Mouse (Mus musculus): ENCODE results near the gene E2f6. TPM values are rescaled to one million over a fixed set of nuclear protein-coding genes. Genes with fewer than 3 reads are reported as not detected.

E2f6 gene
- polyA plus RNA-seq, 1 experiment from 2014 or later: 39.8 TPM

DNA sequence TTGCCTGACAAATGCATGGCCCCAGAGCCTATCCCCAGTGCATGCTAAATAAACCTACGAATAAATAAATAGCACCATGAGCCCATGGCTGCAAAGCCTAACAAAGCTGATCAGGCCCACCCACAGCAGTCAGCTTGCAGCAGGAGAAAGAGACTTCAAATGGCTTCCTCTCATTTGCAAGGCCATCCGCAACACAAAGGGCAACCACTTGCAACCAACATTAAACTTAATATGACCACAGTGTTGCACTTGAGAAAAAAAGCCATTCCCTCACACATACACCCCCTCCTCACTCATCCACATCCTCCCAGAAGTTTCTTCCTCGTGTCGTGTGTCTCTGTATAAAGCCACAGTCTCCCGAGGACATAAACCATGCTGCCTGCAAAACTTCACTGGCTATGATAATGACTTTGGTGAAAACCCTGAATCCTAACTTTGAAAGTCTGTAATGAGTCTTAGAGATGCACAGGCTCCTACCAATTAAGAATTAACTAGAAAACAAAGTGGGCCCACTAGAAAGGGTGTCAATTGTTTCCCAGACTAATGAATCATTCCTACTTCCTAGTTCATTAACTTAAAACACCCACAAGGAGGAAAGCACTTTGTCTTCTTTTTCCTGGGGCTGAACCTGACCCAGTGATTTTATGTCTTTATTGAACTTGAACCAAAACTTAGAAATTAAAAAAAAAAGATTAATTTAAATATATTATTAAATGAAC, 7.4 kb upstream of the E2f6 start:
- no peak for ATAC-seq
- Histone ChIP-seq H3K27me3 (replicated peaks) (peaks cover 66% of the 10 kb centered on the region), H3K36me3 (no peaks in the 10 kb centered on the region), H3K4me3 (no peak overlapping the region), H3K27ac (no peak overlapping the region), H3K9ac (no peak overlapping the region), H3K4me1 (0 out of 2 replicates have a peak, but pooled peaks cover 5% of the 10 kb centered on the region), H3K4me2 (no peak overlapping the region), H3K9me3 (replicated peaks) (no peaks in the 10 kb centered on the region)
- 38% methylated on average over 5 of the region's 5 CpGs for WGBS (ENCODE audit: insufficient replicate concordance)

- H3K9ac ChIP-seq: no peak overlapping the region
- no peaks in the 10 kb centered on the region for H3K36me3 ChIP-seq
- no peak overlapping the region for H3K4me2 ChIP-seq
- no peak overlapping the region for H3K27ac ChIP-seq
- 0 out of 2 replicates have a peak, but pooled peaks cover 5% of the 10 kb centered on the region for H3K4me1 ChIP-seq
- 64% methylated on average over 5 of the region's 5 CpGs for WGBS (ENCODE audit: insufficient replicate concordance)
- no peaks in the 10 kb centered on the region for H3K9me3 ChIP-seq (replicated peaks)
- ATAC-seq: no peak
- peaks cover 67% of the 10 kb centered on the region for H3K27me3 ChIP-seq (replicated peaks)
- no peak overlapping the region for H3K4me3 ChIP-seq
These were observed 6.8 kb upstream of the E2f6 start for GRCm38 (mm10) chr12:16803956-16804430.

DNA sequence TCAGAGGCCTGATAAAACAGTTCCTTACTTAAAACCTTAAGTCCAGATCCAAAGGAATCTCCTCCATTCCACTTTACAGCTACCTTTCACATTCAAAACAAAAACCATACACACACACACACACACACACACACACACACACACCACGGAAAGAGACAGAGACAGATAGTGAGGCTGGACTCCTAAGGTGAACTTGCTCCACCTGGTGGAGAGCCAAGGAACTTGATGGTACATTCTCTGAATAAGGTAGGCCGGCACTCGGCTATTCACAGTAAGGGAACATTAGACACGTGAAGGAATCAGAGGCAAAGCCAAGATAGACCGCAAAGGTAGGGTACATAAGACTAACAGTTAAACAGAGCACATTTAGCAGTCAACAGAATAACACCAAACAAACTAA, 5.3 kb upstream of the E2f6 start:
- Histone ChIP-seq H3K27ac (no peak overlapping the region), H3K4me2 (no peak overlapping the region), H3K27me3 (replicated peaks) (peaks cover 67% of the 10 kb centered on the region), H3K36me3 (no peaks in the 10 kb centered on the region), H3K4me1 (peaks cover 5% of the 10 kb centered on the region), H3K9me3 (replicated peaks) (no peaks in the 10 kb centered on the region), H3K9ac (no peak overlapping the region), H3K4me3 (no peak overlapping the region)
- 6% methylated on average over 5 of the region's 5 CpGs for WGBS (ENCODE audit: insufficient replicate concordance)
- ATAC-seq: no peak

- H3K4me1 ChIP-seq: peaks cover 27% of the 10 kb centered on the region
- ATAC-seq: no peak
- 26% methylated on average over 3 of the region's 3 CpGs for WGBS (ENCODE audit: insufficient replicate concordance)
- peaks cover 50% of the 10 kb centered on the region for H3K27me3 ChIP-seq (replicated peaks)
- no peaks in the 10 kb centered on the region for H3K36me3 ChIP-seq
- H3K9me3 ChIP-seq (replicated peaks): no peaks in the 10 kb centered on the region
- H3K9ac ChIP-seq: no peak overlapping the region
- H3K4me3 ChIP-seq: no peak overlapping the region
- no peak overlapping the region for H3K27ac ChIP-seq
- no peak overlapping the region for H3K4me2 ChIP-seq
These were observed 2.7 kb upstream of the E2f6 start for GRCm38 (mm10) chr12:16808045-16808444.

DNA sequence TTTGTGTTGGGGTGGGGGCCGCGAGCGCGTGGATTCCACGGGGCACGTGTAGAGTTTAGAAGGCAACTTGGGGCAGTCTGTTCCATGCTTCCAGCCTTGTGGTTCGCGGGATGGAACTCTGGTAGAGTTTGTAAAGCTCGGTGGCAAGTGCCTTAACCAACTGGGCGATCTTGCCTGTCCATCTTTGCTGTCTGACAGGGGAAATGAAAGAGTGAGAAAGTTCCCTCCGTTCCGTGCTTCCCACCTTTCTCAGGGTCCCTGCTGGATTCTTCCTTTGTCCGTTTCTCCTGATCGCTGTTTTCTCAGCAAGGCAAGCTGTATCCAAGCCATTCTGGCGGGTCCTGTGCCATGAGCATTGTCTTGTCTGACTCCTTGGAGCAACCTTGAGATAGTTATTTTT, 714 bp downstream of the E2f6 start:
- peak overlapping the region; percentile 94 for H3K4me2 ChIP-seq
- no peak overlapping the region for H3K27ac ChIP-seq
- peak; percentile 22 for ATAC-seq
- H3K27me3 ChIP-seq (replicated peaks): peaks cover 41% of the 10 kb centered on the region
- peak overlapping the region; percentile 80 for H3K9ac ChIP-seq
- H3K4me1 ChIP-seq: peaks cover 27% of the 10 kb centered on the region
- H3K4me3 ChIP-seq: peak overlapping the region; percentile 75
- WGBS (ENCODE audit: insufficient replicate concordance): 8% methylated on average over 15 of the region's 15 CpGs
- H3K36me3 ChIP-seq: peaks cover 30% of the 10 kb centered on the region
- no peaks in the 10 kb centered on the region for H3K9me3 ChIP-seq (replicated peaks)

- no peaks in the 10 kb centered on the region for H3K9me3 ChIP-seq (replicated peaks)
- H3K4me2 ChIP-seq: no peak overlapping the region
- H3K4me1 ChIP-seq: peaks cover 15% of the 10 kb centered on the region
- 47% methylated on average over 4 of the region's 4 CpGs for WGBS (ENCODE audit: insufficient replicate concordance)
- no peak overlapping the region for H3K27ac ChIP-seq
- no peak overlapping the region for H3K4me3 ChIP-seq
- H3K27me3 ChIP-seq (replicated peaks): no peaks in the 10 kb centered on the region
- H3K9ac ChIP-seq: no peak overlapping the region
- 0 out of 2 replicates have a peak, but pooled peaks have one; percentile 52 for ATAC-seq
- peaks cover 85% of the 10 kb centered on the region for H3K36me3 ChIP-seq
These were observed 6.4 kb downstream of the E2f6 start for GRCm38 (mm10) chr12:16817147-16817546.

DNA sequence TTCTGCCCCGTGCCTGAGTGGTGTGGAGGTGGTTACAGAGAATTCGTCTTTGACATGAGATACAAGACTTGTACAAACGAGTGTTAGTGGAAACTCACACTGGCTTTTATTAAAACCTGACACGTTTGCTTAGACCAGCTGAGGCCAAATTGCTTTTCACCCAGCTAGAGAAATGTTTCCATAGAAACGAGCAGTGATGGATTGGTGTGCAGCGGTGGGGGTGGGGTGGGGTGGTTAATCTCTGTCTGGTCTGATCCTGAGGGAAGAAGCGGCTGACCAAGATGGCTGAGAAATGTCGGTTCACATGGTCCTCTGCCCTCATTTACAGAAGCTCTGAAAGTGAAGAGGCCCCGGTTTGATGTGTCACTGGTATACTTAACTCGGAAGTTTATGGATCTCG, 7.8 kb downstream of the E2f6 start:
- Histone ChIP-seq H3K4me3 (no peak overlapping the region), H3K9me3 (replicated peaks) (no peaks in the 10 kb centered on the region), H3K9ac (no peak overlapping the region), H3K4me1 (0 out of 2 replicates have a peak, but pooled peaks cover 5% of the 10 kb centered on the region), H3K27ac (no peak overlapping the region), H3K36me3 (peaks cover 97% of the 10 kb centered on the region), H3K4me2 (no peak overlapping the region), H3K27me3 (replicated peaks) (no peaks in the 10 kb centered on the region)
- 72% methylated on average over 11 of the region's 11 CpGs for WGBS (ENCODE audit: insufficient replicate concordance)
- no peak for ATAC-seq

DNA sequence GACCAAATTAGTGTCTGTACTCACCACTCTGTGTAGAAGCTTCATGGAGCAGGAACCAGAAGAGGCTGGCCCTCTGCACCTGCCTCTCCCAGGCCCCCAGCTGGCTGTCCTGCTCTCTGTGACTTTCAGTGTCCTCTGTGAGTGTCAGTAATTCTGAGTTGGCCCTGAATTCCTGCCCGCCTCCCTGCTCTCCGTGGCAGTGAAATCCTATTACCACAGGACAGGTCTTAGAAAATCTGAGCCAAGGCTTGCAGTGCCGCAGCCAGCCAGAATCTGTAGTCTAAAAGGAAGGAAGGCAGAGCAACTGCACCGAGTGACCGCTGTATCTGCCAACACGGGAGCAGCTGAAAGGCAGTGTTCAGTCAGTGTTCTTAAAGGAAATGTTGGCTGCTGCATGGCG, 10.0 kb downstream of the E2f6 start:
- WGBS (ENCODE audit: insufficient replicate concordance): 74% methylated on average over 7 of the region's 7 CpGs
- H3K36me3 ChIP-seq: peaks cover 98% of the 10 kb centered on the region
- ATAC-seq: no peak
- no peak overlapping the region for H3K9ac ChIP-seq
- H3K4me2 ChIP-seq: no peak overlapping the region
- H3K27ac ChIP-seq: no peak overlapping the region
- H3K4me3 ChIP-seq: no peak overlapping the region
- H3K27me3 ChIP-seq (replicated peaks): no peaks in the 10 kb centered on the region
- H3K9me3 ChIP-seq (replicated peaks): no peaks in the 10 kb centered on the region
- H3K4me1 ChIP-seq: 0 out of 2 replicates have a peak, but pooled peaks cover 5% of the 10 kb centered on the region

- H3K4me1 ChIP-seq: no peaks in the 10 kb centered on the region
- H3K4me3 ChIP-seq: no peak overlapping the region
- H3K9me3 ChIP-seq (replicated peaks): no peaks in the 10 kb centered on the region
- no peak overlapping the region for H3K4me2 ChIP-seq
- peaks cover 92% of the 10 kb centered on the region for H3K36me3 ChIP-seq
- no peak overlapping the region for H3K9ac ChIP-seq
- no peaks in the 10 kb centered on the region for H3K27me3 ChIP-seq (replicated peaks)
- WGBS (ENCODE audit: insufficient replicate concordance): 87% methylated on average over 10 of the region's 10 CpGs
- ATAC-seq: no peak
- no peak overlapping the region for H3K27ac ChIP-seq
These were observed 11.5 kb downstream of the E2f6 start for GRCm38 (mm10) chr12:16822181-16822734.

- H3K4me2 ChIP-seq: no peak overlapping the region
- WGBS (ENCODE audit: insufficient replicate concordance): 79% methylated on average over 1 of the region's 1 CpGs
- H3K27me3 ChIP-seq (replicated peaks): no peaks in the 10 kb centered on the region
- no peak overlapping the region for H3K4me3 ChIP-seq
- H3K27ac ChIP-seq: no peak overlapping the region
- H3K9me3 ChIP-seq (replicated peaks): no peaks in the 10 kb centered on the region
- H3K4me1 ChIP-seq: no peaks in the 10 kb centered on the region
- peaks cover 88% of the 10 kb centered on the region for H3K36me3 ChIP-seq
- no peak for ATAC-seq
- H3K9ac ChIP-seq: no peak overlapping the region
These were observed 12.9 kb downstream of the E2f6 start for GRCm38 (mm10) chr12:16823701-16824100.

DNA sequence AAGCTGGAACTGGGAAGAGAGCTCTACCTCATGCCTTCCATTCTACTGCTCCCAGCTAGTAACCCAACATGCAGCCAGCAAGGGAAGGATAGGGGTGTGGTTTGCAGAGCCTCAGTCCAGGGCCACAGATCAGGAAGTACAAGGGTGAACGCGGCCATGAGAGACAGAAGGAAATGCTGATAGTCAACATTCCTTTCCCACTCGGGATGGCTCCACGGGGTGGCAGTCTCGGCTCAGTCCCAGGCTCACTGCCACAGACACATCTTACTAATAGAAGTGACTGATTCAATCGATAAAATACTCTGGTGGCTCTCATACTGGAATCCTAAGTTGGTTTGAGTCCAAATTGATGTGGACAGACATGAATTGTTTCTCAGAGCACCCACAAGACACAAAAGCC, 17.7 kb downstream of the E2f6 start:
- no peak overlapping the region for H3K4me3 ChIP-seq
- WGBS (ENCODE audit: insufficient replicate concordance): 25% methylated on average over 6 of the region's 6 CpGs
- H3K9me3 ChIP-seq (replicated peaks): no peaks in the 10 kb centered on the region
- peaks cover 47% of the 10 kb centered on the region for H3K36me3 ChIP-seq
- H3K4me1 ChIP-seq: no peaks in the 10 kb centered on the region
- no peak overlapping the region for H3K4me2 ChIP-seq
- no peaks in the 10 kb centered on the region for H3K27me3 ChIP-seq (replicated peaks)
- ATAC-seq: peak; percentile 58
- H3K27ac ChIP-seq: no peak overlapping the region
- H3K9ac ChIP-seq: no peak overlapping the region; the same call in 1 of the 2 replicates

DNA sequence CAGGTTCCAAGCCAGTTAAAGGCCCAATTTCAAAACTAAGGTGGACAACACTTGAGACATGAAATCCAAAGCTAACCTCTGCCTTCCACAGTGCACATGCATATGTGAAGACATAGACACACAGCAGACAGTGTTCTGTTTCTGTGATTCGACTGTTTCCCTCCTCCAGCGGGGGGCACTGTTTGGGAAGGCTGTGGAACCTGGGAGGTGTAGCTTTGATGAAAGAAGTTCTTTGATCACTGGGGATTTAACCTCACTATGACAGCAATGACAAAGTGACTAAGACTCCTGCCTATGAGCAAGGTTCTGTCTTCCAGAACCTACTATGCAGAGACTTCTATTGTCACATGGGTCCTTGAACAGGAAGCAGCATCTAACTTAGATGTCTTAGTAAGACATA, 19.0 kb downstream of the E2f6 start:
- peaks cover 35% of the 10 kb centered on the region for H3K36me3 ChIP-seq
- WGBS (ENCODE audit: insufficient replicate concordance): 64% methylated on average over 2 of the region's 2 CpGs

More for the DNA sequence above, 19.0 kb downstream of the E2f6 start:
- Histone ChIP-seq H3K9me3 (replicated peaks) (no peaks in the 10 kb centered on the region), H3K4me2 (no peak overlapping the region), H3K4me1 (no peaks in the 10 kb centered on the region), H3K9ac (no peak overlapping the region), H3K27me3 (replicated peaks) (no peaks in the 10 kb centered on the region), H3K4me3 (no peak overlapping the region), H3K27ac (no peak overlapping the region)
- ATAC-seq: no peak
